ENCODE assay signal across 9 mouse cellular contexts in the genomic region with DNA sequence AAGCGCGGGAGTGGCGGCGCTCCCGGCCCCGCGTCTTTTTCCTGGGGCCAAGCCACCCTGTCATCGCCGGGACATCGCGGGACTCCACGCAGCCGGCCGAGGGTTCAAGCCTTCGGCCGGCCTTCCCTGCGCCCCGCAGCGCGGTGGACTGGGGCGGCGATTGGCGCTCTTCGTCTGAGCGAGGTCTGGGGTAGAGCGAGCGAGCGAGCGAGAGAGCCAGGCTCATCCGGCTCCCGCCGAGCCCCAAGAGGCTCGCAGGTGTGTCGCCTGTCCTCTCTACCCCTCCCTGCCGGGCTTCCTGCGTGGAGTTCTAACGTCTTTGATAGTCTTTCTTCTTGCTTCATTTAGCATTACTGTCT. TPM values are rescaled to one million over a fixed set of nuclear protein-coding genes. Genes with fewer than 3 reads are reported as not detected.
A peak's percentile ranks its signal among the peaks of the same experiment; 100 is the strongest.
DNase-seq lines count a peak whose midpoint lies in the region; ATAC-seq lines count a peak whose summit lies in the region.
"Had no signal": no experiment of that assay in that cellular context is flagged by ENCODE, and none has a peak within 500 bp of the region (broad histone marks: within the 10 kb centered on the region; RNA-seq: fewer than 3 reads in every experiment).

No protein-coding gene starts in this region.

- peak overlapping the region; percentile 66 for H3K4me2 ChIP-seq in heart, embryonic 13.5 days
- H3K4me2 ChIP-seq in hindbrain, embryonic 13.5 days: peak overlapping the region; percentile 86
- H3K4me2 ChIP-seq in midbrain, embryonic 15.5 days: peak overlapping the region; percentile 83

- H3K4me3 ChIP-seq in heart, embryonic 13.5 days: peak overlapping the region; percentile 46
- peak overlapping the region; percentile 61 for H3K4me3 ChIP-seq in hindbrain, embryonic 13.5 days
- H3K4me3 ChIP-seq in midbrain, embryonic 15.5 days: peak overlapping the region; percentile 47

- ATAC-seq in heart, embryonic 13.5 days (ENCODE audit: extremely low read depth, insufficient number of reproducible peaks, low FRiP score, low TSS enrichment): no peak
- ATAC-seq in hindbrain, embryonic 13.5 days (ENCODE audit: low FRiP score): no peak
- no peak for ATAC-seq in midbrain, embryonic 15.5 days (replicated peaks)

- under 1% methylated on average over 37 of the region's 37 CpGs for WGBS in heart, embryonic 13.5 days
- WGBS in hindbrain, embryonic 13.5 days: 1% methylated on average over 37 of the region's 37 CpGs
- 1% methylated on average over 37 of the region's 37 CpGs for WGBS in midbrain, embryonic 15.5 days

- H3K27me3 ChIP-seq in heart, embryonic 13.5 days (replicated peaks): peaks cover 100% of the 10 kb centered on the region
- peaks cover 56% of the 10 kb centered on the region for H3K27me3 ChIP-seq in hindbrain, embryonic 13.5 days
- peaks cover 26% of the 10 kb centered on the region; the same call in 1 of the 2 replicates for H3K27me3 ChIP-seq in midbrain, embryonic 15.5 days (replicated peaks)

- no peaks in the 10 kb centered on the region for H3K36me3 ChIP-seq in heart, embryonic 13.5 days
- no peaks in the 10 kb centered on the region for H3K36me3 ChIP-seq in hindbrain, embryonic 13.5 days
- H3K36me3 ChIP-seq in midbrain, embryonic 15.5 days (replicated peaks): no peaks in the 10 kb centered on the region
- H3K36me3 ChIP-seq: G1E had no signal

- H3K9me3 ChIP-seq in heart, embryonic 13.5 days: no peaks in the 10 kb centered on the region
- H3K9me3 ChIP-seq in hindbrain, embryonic 13.5 days: no peaks in the 10 kb centered on the region
- no peaks in the 10 kb centered on the region for H3K9me3 ChIP-seq in midbrain, embryonic 15.5 days
- H3K9me3 ChIP-seq: G1E had no signal

- H3K4me1 ChIP-seq in heart, embryonic 13.5 days: peaks cover 11% of the 10 kb centered on the region
- H3K4me1 ChIP-seq in hindbrain, embryonic 13.5 days (replicated peaks): peaks cover 74% of the 10 kb centered on the region
- peaks cover 54% of the 10 kb centered on the region for H3K4me1 ChIP-seq in midbrain, embryonic 15.5 days

- H3K27ac ChIP-seq in heart, embryonic 13.5 days (replicated peaks): no peak overlapping the region
- H3K27ac ChIP-seq in hindbrain, embryonic 13.5 days: peak overlapping the region; percentile 99
- peak overlapping the region; percentile 72 for H3K27ac ChIP-seq in midbrain, embryonic 15.5 days

- intact Hi-C loops in heart, postnatal 25 days (cut with DNase I): no loop called here
- intact Hi-C loops in left cerebral cortex, postnatal 25 days (cut with DNase I): no loop called here

- peak overlapping the region; percentile 61; the same call in 1 of the 2 replicates for H3K9ac ChIP-seq in heart, embryonic 13.5 days
- peak overlapping the region; percentile 97 for H3K9ac ChIP-seq in hindbrain, embryonic 13.5 days
- peak overlapping the region; percentile 57 for H3K9ac ChIP-seq in midbrain, embryonic 15.5 days

- DNase-seq in heart, postnatal 25 days (ENCODE audit: low spot score): no peak
- peak; percentile 33 for DNase-seq in R1 (ENCODE audit: low read depth, low spot score)
- DNase-seq in left cerebral cortex, postnatal 25 days (ENCODE audit: low spot score in 2 of 2): no peak
- DNase-seq in frontal cortex, postnatal 25 days (ENCODE audit: low spot score in 2 of 2): no peak
- no peak for DNase-seq in frontal cortex, adult 2 months (ENCODE audit: extremely low spot score in 1 of 2, low spot score in 1 of 2)

RNA-seq across cellular contexts. Expression of a gene that starts 53.6 kb away (rescaled TPM):
- polyA plus RNA-seq in heart, embryonic 13.5 days (2015; fragmentation: Nextera tagmentation; extraction: Ambion mirVana): 0.13 and 0.76 TPM in 2 replicates
- not detected for total RNA-seq in heart, postnatal 25 days (2021)
- polyA plus RNA-seq in hindbrain, embryonic 13.5 days (2015; fragmentation: Nextera tagmentation; extraction: Ambion mirVana): 0.22 and 0.32 TPM in 2 replicates
- polyA plus RNA-seq in midbrain, embryonic 15.5 days (2015; fragmentation: Nextera tagmentation; extraction: Ambion mirVana): 0.14 TPM in 2 replicates
- total RNA-seq in left cerebral cortex, postnatal 25 days (2021): not detected
- not detected in 2 replicates for polyA plus RNA-seq in frontal cortex, adult 2 months (2012; rRNA removed)
- total RNA-seq: G1E had no signal
- polyA plus RNA-seq: G1E had no signal

RNA-seq across cellular contexts. Expression of a gene that starts 58.8 kb away (rescaled TPM):
- polyA plus RNA-seq in heart, embryonic 13.5 days (2015; fragmentation: Nextera tagmentation; extraction: Ambion mirVana): 35.5 and 37.1 TPM in 2 replicates
- 100 to 1,000 TPM; 111 to 122 TPM for total RNA-seq in heart, postnatal 25 days (2021)
- 14.5 and 14.8 TPM in 2 replicates for polyA plus RNA-seq in hindbrain, embryonic 13.5 days (2015; fragmentation: Nextera tagmentation; extraction: Ambion mirVana)
- 23.2 and 25.3 TPM in 2 replicates for polyA plus RNA-seq in midbrain, embryonic 15.5 days (2015; fragmentation: Nextera tagmentation; extraction: Ambion mirVana)
- 100 to 1,000 TPM; 211 to 225 TPM for total RNA-seq in left cerebral cortex, postnatal 25 days (2021)
- 137 and 138 TPM in 2 replicates for polyA plus RNA-seq in frontal cortex, adult 2 months (2012; rRNA removed)
